Mouse (Mus musculus) heart, postnatal 0 days (tissue): ENCODE results near the gene Dram1.

Experiments
- CTCF ChIP-seq: IDR thresholded peaks from 2 replicates; pipeline ENCODE4 v1.5.1; 2016; ENCODE audit warnings: antibody characterized with exemption, control low read depth, low read depth
- EP300 ChIP-seq: IDR thresholded peaks from 2 replicates; pipeline ENCODE4 v1.6.1; 2016; ENCODE audit warnings: antibody characterized with exemption, low read depth

DNA sequence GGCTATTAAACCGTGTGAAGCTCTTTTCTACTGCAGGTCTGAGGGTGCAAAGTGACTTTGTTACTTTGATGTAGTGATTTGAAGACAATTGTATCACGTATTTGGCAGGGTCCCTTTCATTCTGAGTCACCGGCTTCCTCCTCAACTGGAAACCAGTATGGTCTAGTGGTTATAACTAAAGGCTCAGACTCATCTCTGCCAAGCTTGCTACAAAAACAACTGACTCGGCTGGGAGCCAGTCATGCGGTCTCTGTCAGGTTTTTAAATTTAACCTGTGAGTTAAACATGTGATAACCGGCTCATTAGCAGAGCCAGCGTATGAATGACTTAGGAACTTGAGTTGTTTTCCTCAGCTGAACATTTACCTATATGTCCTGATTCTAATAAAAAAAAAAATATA, 26.9 kb upstream of the Dram1 start:
- TF ChIP-seq CTCF = no peak
- TF ChIP-seq EP300 = 0 out of 2 replicates have a peak, but pooled peaks have one; percentile 39
